Mouse (Mus musculus) hindbrain, embryonic 16.5 days (tissue): ENCODE results near the gene Gse1. TPM values are rescaled to one million over a fixed set of nuclear protein-coding genes. Genes with fewer than 3 reads are reported as not detected.
A peak's percentile ranks its signal among the peaks of the same experiment; 100 is the strongest.

Experiments used
- ATAC-seq: fragments of 200-750 bp; cut with Nextera tagmentation; 2 replicates; pipeline ENCODE4 v1.8.0; 2017; ENCODE audit warnings: moderate TSS enrichment, moderate library complexity
- H3K27ac ChIP-seq: fragments of 300-500 bp; sonication (generic); 2 replicates; pipeline ENCODE4 v1.5.1; 2014; ENCODE audit warnings: low read depth, mild to moderate bottlenecking, control low read depth, low read length, moderate library complexity
- H3K27me3 ChIP-seq: fragments of 300-500 bp; sonication (generic); replicated peaks from 2 replicates; pipeline ENCODE4 v1.6.1; 2014; ENCODE audit warnings: low read length; ENCODE audit not compliant: control insufficient read depth, insufficient read depth
- H3K36me3 ChIP-seq: fragments of 300-500 bp; sonication (generic); 2 replicates; pipeline ENCODE4 v1.6.1; 2014; ENCODE audit warnings: mild to moderate bottlenecking, low read length, moderate library complexity, mixed read lengths; ENCODE audit not compliant: control insufficient read depth, insufficient read depth
- H3K4me1 ChIP-seq: fragments of 300-500 bp; sonication (generic); 2 replicates; pipeline ENCODE4 v1.6.1; 2014; ENCODE audit warnings: low read depth, low read length; ENCODE audit not compliant: control insufficient read depth, insufficient read depth
- H3K4me2 ChIP-seq: fragments of 300-500 bp; sonication (generic); 2 replicates; pipeline ENCODE4 v1.6.1; 2014; ENCODE audit warnings: mild to moderate bottlenecking, low read length, control low read depth, moderate library complexity
- H3K4me3 ChIP-seq: fragments of 300-500 bp; sonication (generic); 2 replicates; pipeline ENCODE4 v1.5.1; 2014; ENCODE audit warnings: mild to moderate bottlenecking, low read length, control low read depth, moderate library complexity
- H3K9ac ChIP-seq: fragments of 300-500 bp; sonication (generic); 2 replicates; pipeline ENCODE4 v1.6.1; 2014; ENCODE audit warnings: low read depth, mild to moderate bottlenecking, control low read depth, low read length, moderate library complexity
- H3K9me3 ChIP-seq: fragments of 300-500 bp; sonication (generic); 2 replicates; pipeline ENCODE4 v1.6.1; 2014; ENCODE audit warnings: mild to moderate bottlenecking, low read length, moderate library complexity; ENCODE audit not compliant: control insufficient read depth
- WGBS: fragments of 180-500 bp; shearing (Covaris S2); extraction: QIAGEN DNeasy Blood & Tissue Kit; methylation state at CpG from one replicate; pipeline ENCODE4 v1.1.7; 2014; 5-methylcytosine and 5-hydroxymethylcytosine counted together
- polyA plus RNA-seq: library from polyadenylated mRNA; unstranded; fragments of >200 nt; fragmentation: Nextera tagmentation; extraction: Ambion mirVana; gene quantifications from 2 replicates; pipeline ENCODE4 v1.2.1, GENCODE M21; 2015

Gse1 gene
- polyA plus RNA-seq, 1 experiment from 2014 or later, result 10.7 TPM

GRCm38 (mm10) chr8:120616663-120617626, 388.7 kb downstream of the Gse1 start:
- no peak overlapping the region for H3K9ac ChIP-seq
- WGBS, result 21% methylated on average over 8 of the region's 8 CpGs
- no peak overlapping the region for H3K4me2 ChIP-seq
- H3K27ac ChIP-seq, result 0 out of 2 replicates have a peak overlapping the region, but pooled peaks have one; percentile 13
- no peaks in the 10 kb centered on the region for H3K36me3 ChIP-seq
- ATAC-seq, result peak; percentile 48
- no peaks in the 10 kb centered on the region for H3K9me3 ChIP-seq
- H3K4me3 ChIP-seq, result no peak overlapping the region
- no peaks in the 10 kb centered on the region for H3K27me3 ChIP-seq
- H3K4me1 ChIP-seq, result peaks cover 15% of the 10 kb centered on the region

GRCm38 (mm10) chr8:120618110-120618509, 389.9 kb downstream of the Gse1 start:
- H3K36me3 ChIP-seq, result no peaks in the 10 kb centered on the region
- ATAC-seq, result peak; percentile 26
- 0% methylated on average over 6 of the region's 6 CpGs for WGBS
- H3K4me3 ChIP-seq, result no peak overlapping the region
- no peak overlapping the region for H3K27ac ChIP-seq
- no peaks in the 10 kb centered on the region for H3K27me3 ChIP-seq
- H3K4me2 ChIP-seq, result peak overlapping the region; percentile 16; the same call in 1 of the 2 replicates
- no peaks in the 10 kb centered on the region for H3K9me3 ChIP-seq
- H3K9ac ChIP-seq, result no peak overlapping the region; the same call in 1 of the 2 replicates
- peaks cover 15% of the 10 kb centered on the region for H3K4me1 ChIP-seq

DNA sequence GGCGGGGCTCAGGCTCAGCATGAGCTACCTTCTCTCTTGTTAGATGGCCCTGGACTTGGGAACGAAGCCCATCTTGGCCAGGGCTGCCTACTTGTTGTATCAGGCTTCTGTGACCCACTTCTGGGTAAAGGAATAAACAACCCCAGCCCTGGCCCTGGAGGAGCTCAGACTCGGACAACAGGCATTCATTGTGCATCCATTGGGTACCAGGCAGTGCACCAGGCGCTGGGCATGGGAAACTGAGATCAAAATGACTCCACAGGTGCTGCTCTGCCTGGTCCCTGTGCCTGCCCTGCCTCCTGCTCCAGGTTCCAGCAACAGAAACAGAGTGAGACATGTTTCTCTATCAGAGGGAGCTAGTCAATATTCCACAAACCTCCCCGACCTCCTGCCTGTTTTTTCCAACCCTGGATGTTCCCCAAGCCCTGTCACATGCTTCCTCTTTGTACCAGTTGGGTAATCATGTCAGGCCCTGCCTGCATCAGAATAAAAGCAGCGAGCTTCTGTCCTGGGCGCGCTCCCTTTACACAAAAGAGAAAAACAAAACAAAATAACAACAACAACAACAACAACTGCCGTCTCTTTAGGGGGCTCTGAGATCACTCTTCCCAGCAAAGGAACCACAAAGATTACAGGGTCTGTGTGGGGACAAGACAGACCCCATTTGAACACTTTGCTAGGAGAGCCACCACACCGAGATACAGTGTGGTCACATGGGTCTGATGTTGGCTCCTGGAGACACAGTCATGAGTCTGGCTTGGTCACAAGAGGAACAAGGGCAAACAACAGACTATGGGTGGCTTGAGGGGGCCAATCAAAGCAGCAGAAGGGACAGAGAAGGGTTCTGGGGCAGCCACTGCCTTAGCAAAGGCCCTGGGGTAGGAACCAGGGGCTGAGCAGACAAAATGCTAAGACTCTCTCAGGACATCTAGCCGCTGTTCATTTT, 391.3 kb downstream of the Gse1 start:
- H3K4me2 ChIP-seq, result no peak overlapping the region
- H3K27me3 ChIP-seq, result no peaks in the 10 kb centered on the region
- no peak overlapping the region for H3K27ac ChIP-seq
- no peaks in the 10 kb centered on the region for H3K9me3 ChIP-seq
- peaks cover 15% of the 10 kb centered on the region for H3K4me1 ChIP-seq
- H3K4me3 ChIP-seq, result no peak overlapping the region
- 66% methylated on average over 11 of the region's 11 CpGs for WGBS
- ATAC-seq, result no peak
- no peaks in the 10 kb centered on the region for H3K36me3 ChIP-seq
- no peak overlapping the region for H3K9ac ChIP-seq

- no peak overlapping the region for H3K4me2 ChIP-seq
- H3K27me3 ChIP-seq, result no peaks in the 10 kb centered on the region
Measured at GRCm38 (mm10) chr8:120620441-120620840, 392.2 kb downstream of the Gse1 start.

GRCm38 (mm10) chr8:120622161-120622560, 393.9 kb downstream of the Gse1 start:
- ATAC-seq, result no peak
- Histone ChIP-seq H3K27ac (no peak overlapping the region), H3K4me2 (no peak overlapping the region), H3K9ac (no peak overlapping the region), H3K27me3 (no peaks in the 10 kb centered on the region), H3K4me1 (peaks cover 9% of the 10 kb centered on the region), H3K36me3 (no peaks in the 10 kb centered on the region), H3K9me3 (no peaks in the 10 kb centered on the region), H3K4me3 (no peak overlapping the region)
- WGBS, result 78% methylated on average over 14 of the region's 14 CpGs

More at GRCm38 (mm10) chr8:120620441-120620840, 392.2 kb downstream of the Gse1 start:
- H3K36me3 ChIP-seq, result no peaks in the 10 kb centered on the region
- no peak for ATAC-seq
- peaks cover 15% of the 10 kb centered on the region for H3K4me1 ChIP-seq
- WGBS, result 65% methylated on average over 7 of the region's 7 CpGs
- no peak overlapping the region for H3K4me3 ChIP-seq
- no peak overlapping the region for H3K27ac ChIP-seq
- no peaks in the 10 kb centered on the region for H3K9me3 ChIP-seq
- H3K9ac ChIP-seq, result no peak overlapping the region

DNA sequence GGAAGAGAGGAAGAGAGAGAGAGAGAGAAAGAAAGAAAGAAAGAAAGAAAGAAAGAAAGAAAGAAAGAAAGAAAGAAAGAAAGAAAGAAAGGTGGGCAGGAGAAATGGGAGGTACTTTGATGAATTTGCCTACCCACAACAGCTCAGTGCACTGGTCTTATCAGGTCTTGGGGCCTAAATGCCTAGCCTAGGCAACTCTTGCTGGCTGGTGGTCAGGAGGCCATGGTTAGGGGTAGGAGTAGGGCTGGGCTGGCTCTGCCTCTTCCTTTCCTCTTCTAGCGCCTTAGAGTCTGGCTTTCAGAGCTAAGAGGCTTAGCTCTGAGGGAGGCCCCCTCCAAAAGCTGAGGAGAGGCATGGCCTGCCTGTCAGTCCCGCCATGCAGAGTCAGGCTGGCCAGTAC, 395.4 kb downstream of the Gse1 start:
- ATAC-seq, result no peak
- H3K9me3 ChIP-seq, result no peaks in the 10 kb centered on the region
- 40% methylated on average over 2 of the region's 2 CpGs for WGBS

DNA sequence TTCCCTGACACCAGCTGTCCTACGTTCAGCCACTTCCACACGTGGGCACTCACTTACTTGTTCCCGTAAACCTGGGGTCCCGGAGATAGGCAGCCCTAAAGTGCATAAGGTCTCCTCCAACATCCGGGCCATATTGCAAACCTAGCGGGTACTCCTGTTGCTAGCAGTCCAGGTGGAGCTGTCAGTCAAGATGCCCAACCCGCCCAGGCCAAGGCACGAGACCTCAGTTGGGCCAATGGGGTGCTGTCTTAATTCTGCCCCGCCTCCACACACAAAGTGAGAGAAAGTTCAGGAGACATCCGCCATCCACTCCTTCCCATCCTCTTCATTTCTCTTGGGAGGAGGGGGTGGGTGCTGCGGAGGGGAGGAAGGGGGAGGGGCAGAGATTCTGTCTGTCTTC, 398.2 kb downstream of the Gse1 start:
- Histone ChIP-seq H3K4me2 (no peak overlapping the region), H3K36me3 (no peaks in the 10 kb centered on the region), H3K27me3 (no peaks in the 10 kb centered on the region; the same call in 1 of the 2 replicates), H3K4me1 (no peaks in the 10 kb centered on the region), H3K27ac (no peak overlapping the region), H3K9ac (no peak overlapping the region), H3K4me3 (no peak overlapping the region), H3K9me3 (no peaks in the 10 kb centered on the region)
- WGBS, result 68% methylated on average over 11 of the region's 11 CpGs
- no peak for ATAC-seq

More for the DNA sequence above, 395.4 kb downstream of the Gse1 start:
- Histone ChIP-seq H3K27me3 (no peaks in the 10 kb centered on the region), H3K4me3 (no peak overlapping the region), H3K4me2 (no peak overlapping the region), H3K36me3 (no peaks in the 10 kb centered on the region), H3K9ac (no peak overlapping the region), H3K4me1 (peaks cover 2% of the 10 kb centered on the region; the same call in 1 of the 2 replicates), H3K27ac (no peak overlapping the region)

DNA sequence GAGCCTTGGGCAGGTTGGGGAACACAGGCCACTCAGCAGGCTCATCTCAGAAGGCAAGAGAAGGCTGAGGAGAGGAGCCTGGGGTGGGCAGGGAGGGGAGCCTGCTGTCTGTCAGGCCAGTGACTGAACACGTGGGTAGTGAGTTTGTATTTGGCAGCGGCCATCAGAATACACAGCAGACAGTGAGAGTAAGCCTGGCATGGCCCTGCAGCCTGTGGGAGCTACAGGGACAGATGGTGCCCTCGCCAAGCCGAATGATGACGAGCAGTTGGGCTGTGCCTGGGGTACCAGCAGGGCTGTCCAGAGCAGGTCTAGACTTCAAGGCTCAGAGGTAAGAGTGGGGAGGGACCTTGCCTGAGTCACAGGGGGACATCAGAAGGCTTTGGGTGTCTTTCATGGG, 399.0 kb downstream of the Gse1 start:
- no peaks in the 10 kb centered on the region for H3K9me3 ChIP-seq
- H3K27ac ChIP-seq, result no peak overlapping the region
- peak; percentile 61 for ATAC-seq

More for the DNA sequence above, 399.0 kb downstream of the Gse1 start:
- Histone ChIP-seq H3K36me3 (no peaks in the 10 kb centered on the region), H3K4me1 (no peaks in the 10 kb centered on the region; the same call in 1 of the 2 replicates), H3K4me2 (no peak overlapping the region), H3K4me3 (no peak overlapping the region), H3K9ac (no peak overlapping the region), H3K27me3 (no peaks in the 10 kb centered on the region; the same call in 1 of the 2 replicates)
- 68% methylated on average over 5 of the region's 5 CpGs for WGBS
